Mouse (Mus musculus) liver, embryonic 12.5 days (tissue): Measurements from ENCODE around the gene Dcaf12l1. TPM values are rescaled to one million over a fixed set of nuclear protein-coding genes. Genes with fewer than 3 reads are reported as not detected.
A peak's percentile ranks its signal among the peaks of the same experiment; 100 is the strongest.
"Not testable (repeated sequence)": the region's sequence is repeated elsewhere in the genome, so short reads cannot be mapped to it uniquely, and the experiment has no call there.

ENCODE experiments used
- ATAC-seq: fragments of 200-750 bp; cut with Nextera tagmentation; 2 replicates; pipeline ENCODE4 v1.8.0; 2017; ENCODE audit warnings: moderate number of reproducible peaks, mild to moderate bottlenecking, moderate library complexity
- H3K27ac ChIP-seq: fragments of 300-500 bp; sonication (generic); 2 replicates; pipeline ENCODE4 v1.5.1; 2016; ENCODE audit warnings: mild to moderate bottlenecking
- H3K27me3 ChIP-seq: fragments of 300-500 bp; sonication (generic); replicated peaks from 2 replicates; pipeline ENCODE4 v1.6.1; 2016; ENCODE audit warnings: mild to moderate bottlenecking, moderate library complexity
- H3K36me3 ChIP-seq: fragments of 300-500 bp; sonication (generic); 2 replicates; pipeline ENCODE4 v1.6.1; 2016; ENCODE audit warnings: mild to moderate bottlenecking, moderate library complexity
- H3K4me1 ChIP-seq: fragments of 300-500 bp; sonication (generic); 2 replicates; pipeline ENCODE4 v1.6.1; 2016
- H3K4me2 ChIP-seq: fragments of 300-500 bp; sonication (generic); 2 replicates; pipeline ENCODE4 v1.6.1; 2016; ENCODE audit warnings: mild to moderate bottlenecking, moderate library complexity
- H3K4me3 ChIP-seq: fragments of 300-500 bp; sonication (generic); 2 replicates; pipeline ENCODE4 v1.5.1; 2016; ENCODE audit warnings: mild to moderate bottlenecking, moderate library complexity
- H3K9ac ChIP-seq: fragments of 300-500 bp; sonication (generic); 2 replicates; pipeline ENCODE4 v1.6.1; 2016; ENCODE audit warnings: mild to moderate bottlenecking, moderate library complexity
- H3K9me3 ChIP-seq: fragments of 300-500 bp; sonication (generic); replicated peaks from 2 replicates; pipeline ENCODE4 v1.6.1; 2016; ENCODE audit warnings: mild to moderate bottlenecking, moderate library complexity
- WGBS: fragments of 180-500 bp; shearing (Covaris S2); methylation state at CpG from one replicate; pipeline ENCODE4 v1.1.7; 2016; ENCODE audit not compliant: insufficient replicate concordance; 5-methylcytosine and 5-hydroxymethylcytosine counted together
- polyA plus RNA-seq: library from polyadenylated mRNA; unstranded; fragments of >200 nt; fragmentation: Nextera tagmentation; extraction: Ambion mirVana; gene quantifications from 2 replicates; pipeline ENCODE4 v1.2.1, GENCODE M21; 2016

Gene Dcaf12l1
- 2.7 and 3.1 TPM in 2 replicates for polyA plus RNA-seq

GRCm38 (mm10) chrX:44789761-44790411 is at the start of gene Dcaf12l1:
Gene Dcaf12l1 (minus strand): TSS chrX:44790197.
- H3K36me3 ChIP-seq = no peaks in the 10 kb centered on the region
- no peak within 1 kb of the TSS for H3K27ac ChIP-seq
- 7% methylated on average over 46 of the region's 47 CpGs for whole genome bisulfite sequencing

DNA sequence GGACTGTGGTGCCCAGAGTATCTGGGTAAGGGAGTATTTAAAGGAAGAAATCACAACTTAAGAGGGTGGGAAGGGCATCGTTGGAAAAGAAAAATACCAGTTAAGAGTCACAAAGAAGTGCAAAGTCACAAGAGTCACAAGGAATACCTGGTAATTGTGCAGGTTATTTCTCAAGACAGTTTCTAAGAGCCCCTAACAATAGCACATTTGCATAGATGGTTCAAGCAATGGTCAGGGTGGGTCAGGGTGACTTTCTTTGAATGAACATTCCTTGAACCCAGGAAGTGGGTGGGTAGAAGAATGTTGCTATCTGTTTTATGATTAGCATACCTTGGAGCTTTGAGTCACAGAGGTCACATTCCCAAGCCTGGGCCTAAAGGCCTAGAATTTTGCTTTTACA is 19.4 kb upstream of the Dcaf12l1 start:
- not testable (repeated sequence) for H3K9me3 ChIP-seq, H3K9ac ChIP-seq, ATAC-seq, H3K4me1 ChIP-seq, H3K36me3 ChIP-seq, H3K4me2 ChIP-seq, H3K27ac ChIP-seq, H3K4me3 ChIP-seq, H3K27me3 ChIP-seq
- WGBS = 43% methylated on average over 1 of the region's 1 CpGs

More at GRCm38 (mm10) chrX:44789761-44790411, at the start of gene Dcaf12l1:
- ATAC-seq = peak; percentile 94
- Histone ChIP-seq H3K4me1 (no peaks in the 10 kb centered on the region), H3K27me3 (no peaks in the 10 kb centered on the region), H3K9ac (peak within 1 kb of the TSS; percentile 58), H3K9me3 (no peaks in the 10 kb centered on the region), H3K4me3 (peak within 1 kb of the TSS; percentile 53), H3K4me2 (peak within 1 kb of the TSS; percentile 73)

DNA sequence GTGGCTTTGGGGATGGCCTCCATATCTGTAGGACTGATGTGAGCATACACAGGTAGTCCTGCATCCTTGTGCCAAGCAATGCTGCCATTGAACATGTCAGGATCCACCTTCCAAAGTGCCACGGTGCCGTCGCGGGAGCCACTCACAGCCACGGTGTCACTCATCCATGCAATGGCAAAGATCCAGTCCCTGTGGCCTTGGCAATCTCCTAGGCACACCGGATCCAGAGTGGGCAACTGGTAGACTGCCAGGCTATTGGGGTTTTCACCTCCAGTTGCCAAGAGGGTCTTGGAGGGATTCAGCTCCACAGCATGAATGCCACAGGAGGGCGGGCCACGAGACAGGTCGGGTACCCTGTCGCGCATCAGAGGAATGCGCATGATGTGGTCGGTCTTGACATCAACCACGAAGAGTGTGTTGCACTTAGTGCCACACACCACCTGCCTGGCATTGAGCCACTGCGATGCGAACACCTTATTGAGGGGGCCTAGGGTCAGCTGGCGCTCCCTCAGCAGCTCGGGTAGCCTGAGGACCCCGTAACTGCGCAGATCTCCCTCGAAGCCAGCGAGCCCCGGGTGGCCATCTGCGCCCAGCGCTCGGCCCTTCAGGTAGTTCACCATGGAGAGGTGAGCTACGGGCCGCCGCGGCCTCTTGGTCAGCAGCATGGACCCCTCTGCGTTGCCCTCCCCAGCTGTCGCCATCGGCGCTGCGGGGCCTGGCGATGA is 799 bp downstream of the Dcaf12l1 start:
- WGBS = 30% methylated on average over 35 of the region's 36 CpGs
- Histone ChIP-seq H3K4me1 (no peaks in the 10 kb centered on the region), H3K36me3 (no peaks in the 10 kb centered on the region), H3K27ac (no peak overlapping the region), H3K9me3 (no peaks in the 10 kb centered on the region), H3K4me3 (peak overlapping the region; percentile 53), H3K9ac (peak overlapping the region; percentile 58), H3K4me2 (peak overlapping the region; percentile 73), H3K27me3 (no peaks in the 10 kb centered on the region)
- ATAC-seq = no peak
